Mouse (Mus musculus) heart, postnatal 25 days (tissue): Measurements from ENCODE around the gene Ccdc180. TPM values are rescaled to one million over a fixed set of nuclear protein-coding genes. Genes with fewer than 3 reads are reported as not detected.

Experiments
- DNase-seq: peaks from one replicate; pipeline ENCODE4 v3.0.0; 2022; ENCODE audit warnings: low spot score
- intact Hi-C: fragments of 180-260 bp; cut with DNase I; formaldehyde crosslinking; loops from one replicate; pipeline ENCODE4 v1.15.1; 2025
- total RNA-seq, 2 experiments: library from RNA; stranded (reverse); gene quantifications; 2 replicates each; pipeline ENCODE4 v1.2.3; 2021

Ccdc180 gene
- total RNA-seq, 2 experiments from 2014 or later: not detected

- intact Hi-C loops: no loop called here
- DNase-seq: no peak
Measured at GRCm38 (mm10) chr4:45967479-45968341, 77.6 kb downstream of the Ccdc180 start.

- intact Hi-C loops: no loop called here
- DNase-seq: no peak
Measured at GRCm38 (mm10) chr4:45969051-45969450, 78.9 kb downstream of the Ccdc180 start.

- DNase-seq: no peak
- intact Hi-C loops: loop anchor here (5.0 kb wide), 1 partner anchor 57 kb away; no protein-coding TSS in a partner anchor
Measured at GRCm38 (mm10) chr4:45970048-45970560, 80.0 kb downstream of the Ccdc180 start.

GRCm38 (mm10) chr4:45971806-45972447, 81.8 kb downstream of the Ccdc180 start:
- peak; percentile 97 for DNase-seq
- intact Hi-C loops: loop anchor here (2.0 to 5.0 kb wide), 2 partner anchors 55 to 157 kb away; no protein-coding TSS in a partner anchor

- intact Hi-C loops: loop anchor here (2.0 to 5.0 kb wide), 2 partner anchors 55 to 156 kb away; no protein-coding TSS in a partner anchor
- DNase-seq: no peak
Measured at GRCm38 (mm10) chr4:45972448-45972854, 82.3 kb downstream of the Ccdc180 start.

- no peak for DNase-seq
- intact Hi-C loops: loop anchor here (2.0 to 5.0 kb wide), 2 partner anchors 54 to 156 kb away; no protein-coding TSS in a partner anchor
Measured at GRCm38 (mm10) chr4:45972951-45973350, 82.8 kb downstream of the Ccdc180 start.

GRCm38 (mm10) chr4:45976931-45977667, 87.0 kb downstream of the Ccdc180 start:
- intact Hi-C loops: no loop called here
- no peak for DNase-seq

- intact Hi-C loops: no loop called here
- DNase-seq: no peak
Measured at GRCm38 (mm10) chr4:45979916-45980315, 89.8 kb downstream of the Ccdc180 start.

- intact Hi-C loops: no loop called here
- no peak for DNase-seq
Measured at GRCm38 (mm10) chr4:45981054-45981453, 91.0 kb downstream of the Ccdc180 start.

- DNase-seq: no peak
- intact Hi-C loops: no loop called here
Measured at GRCm38 (mm10) chr4:45990427-45991135, 100.5 kb downstream of the Ccdc180 start.

GRCm38 (mm10) chr4:45998536-45998935, 108.4 kb downstream of the Ccdc180 start:
- DNase-seq: no peak
- intact Hi-C loops: no loop called here

Other genes with a start within 250 kb of the Ccdc180 start
- 10 to 100 TPM; 16.0 to 17.5 TPM for gene Aldh1b1, start 91.3 kb upstream of the Ccdc180 start, total RNA-seq
- 1 to 10 TPM in 1 of 2 experiments, under 1 TPM in 1; 0.83 to 1.6 TPM for gene Igfbpl1, start 63.4 kb upstream of the Ccdc180 start, total RNA-seq
- gene Stra6l, start 41.6 kb upstream of the Ccdc180 start, total RNA-seq: not detected
- 10 to 100 TPM in 1 of 2 experiments, 1 to 10 TPM in 1; 9.7 to 11.7 TPM for gene Tdrd7, start 75.0 kb downstream of the Ccdc180 start, total RNA-seq
- 100 to 1,000 TPM; 279 to 317 TPM for gene Tmod1, start 148.6 kb downstream of the Ccdc180 start, total RNA-seq
- gene Ncbp1, start 248.3 kb downstream of the Ccdc180 start, total RNA-seq: 10 to 100 TPM; 21.4 to 22.2 TPM
- 10 to 100 TPM; 14.5 to 15.1 TPM for gene Tstd2, start 248.4 kb downstream of the Ccdc180 start, total RNA-seq